Mouse (Mus musculus): Measurements from ENCODE around the gene Ccpg1os. TPM values are rescaled to one million over a fixed set of nuclear protein-coding genes. Genes with fewer than 3 reads are reported as not detected.

The Ccpg1os gene
- polyA plus RNA-seq, 1 experiment from 2014 or later = 16.4 TPM

DNA sequence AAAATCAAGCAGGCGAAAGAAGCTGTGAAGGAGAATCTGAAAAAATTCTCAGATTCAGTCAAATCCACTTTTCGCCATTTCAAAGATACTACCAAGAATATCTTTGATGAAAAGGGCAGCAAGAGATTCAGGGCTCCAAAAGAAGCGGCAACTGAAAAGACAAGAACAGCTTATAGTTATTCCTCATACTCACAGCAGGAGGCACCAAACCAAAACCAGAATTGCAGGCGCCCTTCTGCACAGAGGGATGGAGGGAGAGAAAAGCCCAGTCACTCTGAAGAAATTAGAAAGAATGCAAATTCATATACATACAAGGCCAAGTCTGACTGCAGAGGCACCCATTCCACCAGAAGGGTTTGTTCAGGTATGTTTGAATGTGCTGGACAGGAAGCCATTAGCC lies 27.4 kb upstream of the Ccpg1os start:
- Histone ChIP-seq H3K9me3 (replicated peaks; ENCODE audit: control insufficient read depth, low read length) (no peaks in the 10 kb centered on the region), H3K4me2 (ENCODE audit: low read depth, low read length) (no peak overlapping the region), H3K9ac (ENCODE audit: low read length) (no peak overlapping the region), H3K27ac (ENCODE audit: low read length) (no peak overlapping the region), H3K4me3 (ENCODE audit: low read length) (no peak overlapping the region), H3K27me3 (ENCODE audit: control insufficient read depth, insufficient read depth, low read length) (no peaks in the 10 kb centered on the region), H3K36me3 (ENCODE audit: control insufficient read depth, insufficient read depth) (peaks cover 31% of the 10 kb centered on the region), H3K4me1 (ENCODE audit: control insufficient read depth, insufficient read depth, low read length) (no peaks in the 10 kb centered on the region)
- 88% methylated on average over 4 of the region's 4 CpGs for WGBS
- no peak for ATAC-seq (replicated peaks; ENCODE audit: extremely low read depth, insufficient read depth, low FRiP score)

DNA sequence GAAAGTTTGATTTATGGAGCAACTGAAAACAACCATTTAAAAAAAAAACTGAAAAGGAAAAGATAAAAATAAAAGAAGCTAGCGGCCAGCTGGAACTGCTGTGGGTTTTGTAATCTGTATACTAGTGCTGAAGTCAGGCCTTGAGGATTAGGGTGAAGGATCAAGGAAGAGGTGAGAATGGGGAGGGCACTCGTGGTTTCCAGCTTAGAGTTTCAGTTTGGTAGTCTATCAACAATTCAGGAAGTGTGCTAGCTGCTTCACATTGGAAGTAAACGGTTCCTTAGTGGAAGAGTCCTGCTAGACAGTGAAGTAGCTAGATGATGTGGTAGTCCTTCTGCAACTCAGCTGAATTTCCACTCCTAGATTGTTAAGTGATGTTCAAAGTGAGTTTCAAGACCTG lies 23.2 kb upstream of the Ccpg1os start:
- H3K4me3 ChIP-seq (ENCODE audit: low read length) = no peak overlapping the region
- H3K4me2 ChIP-seq (ENCODE audit: low read depth, low read length) = no peak overlapping the region
- H3K36me3 ChIP-seq (ENCODE audit: control insufficient read depth, insufficient read depth) = peaks cover 20% of the 10 kb centered on the region; the same call in 1 of the 2 replicates
- H3K9me3 ChIP-seq (replicated peaks; ENCODE audit: control insufficient read depth, low read length) = no peaks in the 10 kb centered on the region
- H3K4me1 ChIP-seq (ENCODE audit: control insufficient read depth, insufficient read depth, low read length) = no peaks in the 10 kb centered on the region
- no peaks in the 10 kb centered on the region for H3K27me3 ChIP-seq (ENCODE audit: control insufficient read depth, insufficient read depth, low read length)
- no peak overlapping the region for H3K9ac ChIP-seq (ENCODE audit: low read length)
- H3K27ac ChIP-seq (ENCODE audit: low read length) = no peak overlapping the region
- WGBS = 59% methylated on average over 3 of the region's 3 CpGs
- no peak for ATAC-seq (replicated peaks; ENCODE audit: extremely low read depth, insufficient read depth, low FRiP score)

DNA sequence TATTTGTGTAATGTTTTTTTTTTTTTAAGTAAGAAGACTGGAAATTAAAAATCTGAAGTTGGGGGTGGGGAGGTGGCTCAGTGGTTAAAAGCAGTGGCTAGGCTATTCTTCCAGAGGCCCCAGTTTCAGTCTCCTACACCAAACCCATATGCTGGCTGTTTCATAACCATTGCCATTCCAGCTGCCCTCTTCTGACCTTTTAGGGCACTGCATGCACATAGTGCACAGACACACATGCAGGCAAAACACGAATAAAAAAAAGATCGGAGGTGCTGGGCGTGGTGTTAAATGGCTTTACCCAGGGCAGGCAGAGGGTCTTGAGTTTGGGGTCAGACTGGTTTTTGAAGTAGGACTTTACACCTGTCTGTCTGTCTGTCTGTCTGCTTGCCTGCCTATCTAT lies 21.0 kb upstream of the Ccpg1os start:
- Histone ChIP-seq H3K27me3 (ENCODE audit: control insufficient read depth, insufficient read depth, low read length) (no peaks in the 10 kb centered on the region), H3K9ac (ENCODE audit: low read length) (no peak overlapping the region), H3K36me3 (ENCODE audit: control insufficient read depth, insufficient read depth) (peaks cover 19% of the 10 kb centered on the region), H3K4me2 (ENCODE audit: low read depth, low read length) (no peak overlapping the region), H3K4me3 (ENCODE audit: low read length) (no peak overlapping the region), H3K4me1 (ENCODE audit: control insufficient read depth, insufficient read depth, low read length) (no peaks in the 10 kb centered on the region), H3K9me3 (replicated peaks; ENCODE audit: control insufficient read depth, low read length) (no peaks in the 10 kb centered on the region), H3K27ac (ENCODE audit: low read length) (no peak overlapping the region)
- WGBS = 88% methylated on average over 3 of the region's 3 CpGs
- no peak for ATAC-seq (replicated peaks; ENCODE audit: extremely low read depth, insufficient read depth, low FRiP score)

DNA sequence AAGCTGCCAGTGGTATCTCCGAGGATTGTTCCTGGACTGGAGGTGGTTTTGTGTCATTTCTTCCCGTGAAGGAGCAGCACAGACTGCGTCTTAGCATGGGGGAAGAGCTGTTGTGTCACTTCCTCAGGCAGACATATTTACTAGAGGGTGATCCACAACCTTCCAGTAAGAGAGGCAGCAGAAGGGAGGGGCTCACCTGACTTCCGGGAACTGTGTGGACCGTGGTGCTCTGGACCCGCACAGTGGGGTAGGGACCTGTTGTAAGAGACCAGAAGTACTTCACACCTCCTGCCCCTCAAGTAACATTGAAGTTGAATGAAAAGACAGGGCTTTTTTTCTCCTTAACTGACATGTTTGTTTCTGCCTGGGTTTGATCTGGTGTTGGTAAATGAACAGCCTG lies 19.9 kb upstream of the Ccpg1os start:
- no peaks in the 10 kb centered on the region for H3K9me3 ChIP-seq (replicated peaks; ENCODE audit: control insufficient read depth, low read length)
- no peak for ATAC-seq (replicated peaks; ENCODE audit: extremely low read depth, insufficient read depth, low FRiP score)
- H3K27ac ChIP-seq (ENCODE audit: low read length) = no peak overlapping the region
- peaks cover 18% of the 10 kb centered on the region for H3K36me3 ChIP-seq (ENCODE audit: control insufficient read depth, insufficient read depth)
- no peak overlapping the region for H3K4me3 ChIP-seq (ENCODE audit: low read length)
- no peak overlapping the region for H3K4me2 ChIP-seq (ENCODE audit: low read depth, low read length)
- 77% methylated on average over 6 of the region's 6 CpGs for WGBS
- H3K4me1 ChIP-seq (ENCODE audit: control insufficient read depth, insufficient read depth, low read length) = no peaks in the 10 kb centered on the region
- no peaks in the 10 kb centered on the region for H3K27me3 ChIP-seq (ENCODE audit: control insufficient read depth, insufficient read depth, low read length)
- no peak overlapping the region for H3K9ac ChIP-seq (ENCODE audit: low read length)

DNA sequence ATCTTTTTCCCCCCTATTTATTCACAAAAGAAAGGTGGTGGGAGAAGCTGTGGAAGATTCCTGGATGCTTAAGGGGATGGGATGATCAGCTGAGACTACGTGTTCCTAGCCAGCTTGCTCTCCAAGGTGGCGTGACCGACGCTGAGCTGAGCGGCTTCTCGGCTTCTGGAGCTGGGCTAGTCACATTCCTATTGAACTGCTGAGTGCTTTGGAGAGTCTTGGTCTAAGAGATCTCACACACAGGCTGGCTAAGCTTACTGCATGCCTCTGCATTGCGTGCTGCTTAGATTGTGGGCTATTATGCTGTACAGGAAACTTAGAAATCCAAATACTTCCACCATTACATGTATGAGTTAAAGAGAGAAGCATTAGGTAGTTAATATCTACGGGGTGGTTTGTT lies 18.9 kb upstream of the Ccpg1os start:
- no peaks in the 10 kb centered on the region for H3K4me1 ChIP-seq (ENCODE audit: control insufficient read depth, insufficient read depth, low read length)
- WGBS = 78% methylated on average over 8 of the region's 8 CpGs
- ATAC-seq (replicated peaks; ENCODE audit: extremely low read depth, insufficient read depth, low FRiP score) = no peak

DNA sequence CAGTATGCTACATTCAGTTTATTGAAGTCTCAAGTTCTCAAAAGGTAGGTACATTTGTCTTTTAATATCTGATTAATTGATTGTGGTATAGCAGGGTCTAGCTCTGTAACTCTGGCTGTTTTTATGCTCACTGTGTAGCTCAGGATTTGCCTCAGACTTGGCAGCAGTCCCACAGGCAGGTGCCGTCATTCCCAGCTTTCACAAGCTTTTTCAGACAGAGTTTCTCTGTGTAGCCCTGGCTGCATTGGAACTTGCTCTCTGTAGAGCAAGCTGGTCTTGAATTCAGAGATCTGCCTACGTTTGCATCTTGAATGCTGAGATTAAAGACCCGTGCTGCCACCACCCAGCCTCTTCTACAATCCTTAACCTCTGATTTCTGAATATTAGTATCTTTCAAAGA lies 17.0 kb upstream of the Ccpg1os start:
- no peak for ATAC-seq (replicated peaks; ENCODE audit: extremely low read depth, insufficient read depth, low FRiP score)
- Histone ChIP-seq H3K27ac (ENCODE audit: low read length) (no peak overlapping the region), H3K9me3 (replicated peaks; ENCODE audit: control insufficient read depth, low read length) (no peaks in the 10 kb centered on the region)

More for the DNA sequence above, 18.9 kb upstream of the Ccpg1os start:
- Histone ChIP-seq H3K27ac (ENCODE audit: low read length) (no peak overlapping the region), H3K4me2 (ENCODE audit: low read depth, low read length) (no peak overlapping the region), H3K27me3 (ENCODE audit: control insufficient read depth, insufficient read depth, low read length) (no peaks in the 10 kb centered on the region), H3K4me3 (ENCODE audit: low read length) (no peak overlapping the region), H3K9me3 (replicated peaks; ENCODE audit: control insufficient read depth, low read length) (no peaks in the 10 kb centered on the region), H3K9ac (ENCODE audit: low read length) (no peak overlapping the region), H3K36me3 (ENCODE audit: control insufficient read depth, insufficient read depth) (peaks cover 17% of the 10 kb centered on the region)

DNA sequence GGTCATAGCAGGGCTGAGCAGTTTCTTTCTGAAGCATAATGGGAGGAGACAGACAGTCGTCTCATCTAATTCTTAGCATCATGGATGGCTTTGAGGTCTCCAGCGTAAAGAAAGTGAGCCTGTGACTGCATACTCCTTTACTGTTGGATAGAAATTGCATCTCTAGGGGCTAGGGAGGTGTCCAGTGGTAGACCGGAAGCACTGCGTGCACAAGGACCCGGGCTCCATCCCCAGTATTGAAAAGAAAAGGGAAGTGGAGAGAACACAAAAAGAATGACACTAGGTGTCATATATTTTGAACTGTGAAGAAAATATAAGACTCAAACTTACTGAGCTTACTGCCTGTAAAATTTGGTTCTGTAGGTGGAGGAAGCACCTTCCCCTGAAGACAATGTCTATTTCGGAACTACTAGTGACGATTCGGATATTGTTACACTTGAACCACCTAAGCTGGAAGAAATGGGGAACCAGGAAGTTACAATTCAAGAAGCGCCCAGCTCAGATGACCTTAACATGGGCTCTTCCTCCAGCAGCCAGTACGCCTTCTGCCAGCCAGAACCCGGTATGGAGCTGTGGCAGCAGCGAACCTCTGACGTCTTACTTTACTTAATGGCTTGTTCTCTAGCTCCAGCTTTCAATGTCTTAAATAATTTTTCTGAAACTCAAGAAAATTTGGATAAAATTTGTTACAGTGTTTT lies 16.3 kb upstream of the Ccpg1os start:
- no peak overlapping the region for H3K4me2 ChIP-seq (ENCODE audit: low read depth, low read length)
- ATAC-seq (replicated peaks; ENCODE audit: extremely low read depth, insufficient read depth, low FRiP score) = no peak
- H3K4me3 ChIP-seq (ENCODE audit: low read length) = no peak overlapping the region
- H3K4me1 ChIP-seq (ENCODE audit: control insufficient read depth, insufficient read depth, low read length) = no peaks in the 10 kb centered on the region
- no peaks in the 10 kb centered on the region for H3K9me3 ChIP-seq (replicated peaks; ENCODE audit: control insufficient read depth, low read length)
- WGBS = 82% methylated on average over 13 of the region's 13 CpGs
- no peak overlapping the region for H3K27ac ChIP-seq (ENCODE audit: low read length)
- no peak overlapping the region for H3K9ac ChIP-seq (ENCODE audit: low read length)
- peaks cover 17% of the 10 kb centered on the region for H3K36me3 ChIP-seq (ENCODE audit: control insufficient read depth, insufficient read depth)
- H3K27me3 ChIP-seq (ENCODE audit: control insufficient read depth, insufficient read depth, low read length) = no peaks in the 10 kb centered on the region

More for the DNA sequence above, 17.0 kb upstream of the Ccpg1os start:
- Histone ChIP-seq H3K9ac (ENCODE audit: low read length) (no peak overlapping the region), H3K27me3 (ENCODE audit: control insufficient read depth, insufficient read depth, low read length) (no peaks in the 10 kb centered on the region), H3K36me3 (ENCODE audit: control insufficient read depth, insufficient read depth) (peaks cover 17% of the 10 kb centered on the region), H3K4me2 (ENCODE audit: low read depth, low read length) (no peak overlapping the region), H3K4me3 (ENCODE audit: low read length) (no peak overlapping the region), H3K4me1 (ENCODE audit: control insufficient read depth, insufficient read depth, low read length) (no peaks in the 10 kb centered on the region)
- WGBS = 65% methylated on average over 3 of the region's 3 CpGs

DNA sequence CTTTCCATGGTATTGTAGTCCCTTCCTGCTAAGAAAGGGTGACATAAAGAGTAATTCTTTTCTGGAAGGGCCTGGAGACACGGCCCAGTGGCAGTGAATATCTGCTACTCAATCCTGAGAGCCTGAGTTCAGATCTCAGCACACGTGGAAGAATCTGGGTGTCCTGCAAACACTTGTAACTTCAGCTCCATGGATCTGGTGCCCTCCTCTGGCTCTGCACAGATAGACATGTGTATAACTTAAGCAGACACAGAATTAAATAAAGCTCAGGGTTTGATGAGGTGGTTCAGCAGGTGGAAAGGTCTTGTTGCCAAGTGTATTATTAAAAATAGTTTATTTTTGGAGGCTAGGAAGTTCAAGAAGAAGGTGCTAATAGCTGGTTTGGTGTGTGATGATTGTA lies 15.3 kb upstream of the Ccpg1os start:
- no peak for ATAC-seq (replicated peaks; ENCODE audit: extremely low read depth, insufficient read depth, low FRiP score)
- H3K27me3 ChIP-seq (ENCODE audit: control insufficient read depth, insufficient read depth, low read length) = no peaks in the 10 kb centered on the region
- no peak overlapping the region for H3K27ac ChIP-seq (ENCODE audit: low read length)
- no peaks in the 10 kb centered on the region for H3K9me3 ChIP-seq (replicated peaks; ENCODE audit: control insufficient read depth, low read length)
- peaks cover 3% of the 10 kb centered on the region for H3K4me1 ChIP-seq (ENCODE audit: control insufficient read depth, insufficient read depth, low read length)
- H3K9ac ChIP-seq (ENCODE audit: low read length) = no peak overlapping the region
- H3K4me2 ChIP-seq (ENCODE audit: low read depth, low read length) = no peak overlapping the region
- no peak overlapping the region for H3K4me3 ChIP-seq (ENCODE audit: low read length)
- WGBS = 66% methylated on average over 2 of the region's 2 CpGs
- peaks cover 9% of the 10 kb centered on the region; the same call in 1 of the 2 replicates for H3K36me3 ChIP-seq (ENCODE audit: control insufficient read depth, insufficient read depth)

DNA sequence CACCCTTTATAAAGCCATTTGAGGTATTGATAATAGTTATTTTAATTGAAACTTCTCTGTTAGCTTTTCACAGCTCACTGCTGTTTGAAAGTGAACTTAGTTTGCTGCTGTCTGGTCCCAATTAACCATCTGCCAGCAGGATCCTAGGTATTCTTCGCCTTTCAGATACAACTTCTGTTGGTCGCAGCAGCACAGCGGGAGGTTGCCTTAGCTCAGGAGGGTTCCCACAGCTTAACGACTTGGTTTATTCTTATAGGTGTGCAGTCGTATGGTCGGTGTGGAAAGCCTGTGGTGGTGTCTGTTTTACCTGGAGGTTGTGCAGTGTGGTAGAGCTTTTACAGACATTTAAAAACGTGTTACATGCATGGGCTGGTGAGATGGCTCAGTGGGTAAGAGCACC lies 11.6 kb upstream of the Ccpg1os start:
- 65% methylated on average over 7 of the region's 7 CpGs for WGBS
- Histone ChIP-seq H3K4me1 (ENCODE audit: control insufficient read depth, insufficient read depth, low read length) (peaks cover 3% of the 10 kb centered on the region), H3K9me3 (replicated peaks; ENCODE audit: control insufficient read depth, low read length) (no peaks in the 10 kb centered on the region), H3K9ac (ENCODE audit: low read length) (no peak overlapping the region), H3K4me2 (ENCODE audit: low read depth, low read length) (no peak overlapping the region), H3K27me3 (ENCODE audit: control insufficient read depth, insufficient read depth, low read length) (no peaks in the 10 kb centered on the region), H3K36me3 (ENCODE audit: control insufficient read depth, insufficient read depth) (peaks cover 4% of the 10 kb centered on the region; the same call in 1 of the 2 replicates), H3K27ac (ENCODE audit: low read length) (no peak overlapping the region), H3K4me3 (ENCODE audit: low read length) (no peak overlapping the region)
- no peak for ATAC-seq (replicated peaks; ENCODE audit: extremely low read depth, insufficient read depth, low FRiP score)

Measured in heart, embryonic 16.5 days (tissue).